Mouse (Mus musculus): ENCODE measurements around the gene Amhr2.

The Amhr2 gene

DNA sequence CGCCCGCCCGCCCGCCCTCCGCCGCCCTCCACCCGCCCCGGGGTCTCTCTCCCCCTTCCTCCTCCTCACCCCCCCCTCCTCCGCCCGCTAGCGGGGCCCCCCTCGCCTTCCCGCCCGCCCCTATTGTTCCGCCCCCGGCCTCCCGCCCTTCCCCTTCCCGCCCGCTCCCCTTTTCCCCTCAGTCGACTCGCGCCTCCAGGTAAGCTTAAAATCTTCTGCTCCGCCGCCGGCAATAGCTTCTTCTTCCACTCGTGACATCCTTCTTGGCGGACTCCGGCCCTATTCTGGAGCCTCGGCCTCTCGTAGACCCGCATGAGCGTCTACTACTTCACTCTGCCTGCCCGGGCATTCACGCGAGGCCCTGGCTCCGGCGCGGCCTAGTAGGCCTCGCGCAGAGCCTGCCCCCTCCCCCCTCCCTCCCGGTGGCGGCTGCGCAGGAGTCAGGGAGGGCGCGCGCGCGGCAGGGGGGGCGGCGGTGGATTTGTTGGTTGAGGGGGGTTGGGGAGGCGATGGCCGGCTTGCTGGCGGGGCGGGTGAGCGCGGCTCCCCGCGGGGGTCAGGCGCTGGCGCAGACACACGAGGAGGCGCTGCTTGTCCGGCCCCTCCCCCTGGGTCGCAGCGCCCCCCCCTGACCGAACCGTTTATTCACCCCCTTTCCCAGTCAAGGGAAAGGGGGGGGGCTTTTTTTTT, 25.6 kb downstream of the Amhr2 start:
- DNase-seq (ENCODE audit: low spot score): peak; percentile 85

DNA sequence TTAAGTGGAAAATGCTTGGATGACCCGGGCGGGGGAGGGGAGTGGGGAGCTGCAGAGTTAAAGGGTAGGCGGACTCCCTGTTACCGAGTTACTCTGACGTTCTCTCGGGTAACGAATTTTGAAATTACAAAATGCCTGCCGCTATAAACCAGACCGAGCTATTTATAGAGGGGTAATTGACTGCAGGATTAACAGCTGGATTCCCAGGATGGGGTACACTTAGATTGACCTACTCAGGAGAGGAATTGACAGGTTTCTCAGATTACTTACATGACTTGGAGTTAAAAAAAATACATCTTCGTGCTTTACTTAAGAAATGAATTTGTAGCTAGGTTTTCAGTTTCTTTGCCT, 26.1 kb downstream of the Amhr2 start:
- DNase-seq (ENCODE audit: low spot score): no peak

DNA sequence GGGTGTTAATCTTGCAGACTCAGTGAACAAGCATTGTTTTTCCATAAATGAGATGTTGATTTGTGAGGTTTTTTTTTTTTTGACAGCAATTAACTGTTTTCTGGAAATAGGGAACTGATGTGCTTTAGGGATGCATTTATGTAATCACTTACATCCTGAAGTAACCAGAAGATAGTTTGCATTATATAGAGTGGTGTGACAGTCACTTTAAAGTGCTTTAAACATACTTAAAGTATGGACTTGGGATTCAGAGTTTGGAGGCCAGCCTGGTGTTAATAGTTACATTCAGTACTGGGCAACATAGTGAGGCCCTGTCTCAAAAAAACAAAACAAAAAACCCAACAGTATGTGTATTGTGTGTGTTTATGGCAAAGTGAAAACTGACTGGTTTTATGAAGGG, 26.6 kb downstream of the Amhr2 start:
- DNase-seq (ENCODE audit: low spot score): no peak

DNA sequence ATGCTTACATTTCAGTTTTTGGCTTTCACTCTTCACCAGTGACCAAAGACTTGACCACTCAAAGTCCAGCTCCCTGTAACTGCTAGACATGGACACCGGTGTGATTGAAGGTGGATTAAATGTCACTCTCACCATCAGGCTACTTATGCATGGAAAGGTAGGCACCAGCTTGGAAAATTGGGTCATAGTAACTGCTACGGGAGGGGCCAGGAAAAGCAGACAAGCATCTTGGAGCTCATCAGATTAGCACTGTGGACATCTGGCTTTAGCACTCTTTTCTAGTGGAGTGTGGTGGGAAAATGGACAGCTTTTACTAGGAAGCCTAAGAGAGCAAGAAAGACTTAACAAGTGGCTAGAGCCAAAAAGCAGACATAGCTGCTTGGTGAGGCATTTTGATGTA, 28.1 kb downstream of the Amhr2 start:
- no peak for DNase-seq (ENCODE audit: low spot score)

DNA sequence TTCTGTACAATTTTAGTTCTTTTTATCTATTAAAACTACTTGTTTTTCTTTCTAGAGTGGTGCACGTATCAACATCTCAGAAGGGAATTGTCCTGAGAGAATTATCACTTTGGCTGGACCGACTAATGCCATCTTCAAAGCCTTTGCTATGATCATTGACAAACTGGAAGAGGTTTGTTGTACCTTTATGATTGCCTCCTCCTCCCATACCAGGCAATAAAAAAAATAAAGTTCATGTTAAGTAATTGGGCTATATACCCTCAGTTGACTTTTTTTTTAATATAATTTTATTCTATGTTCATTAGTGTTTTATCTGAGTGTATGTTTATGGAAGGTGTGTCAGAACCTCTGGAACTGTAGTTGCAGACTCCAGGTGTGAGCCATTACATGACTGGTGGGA, 29.4 kb downstream of the Amhr2 start:
- no peak for DNase-seq (ENCODE audit: low spot score)

DNA sequence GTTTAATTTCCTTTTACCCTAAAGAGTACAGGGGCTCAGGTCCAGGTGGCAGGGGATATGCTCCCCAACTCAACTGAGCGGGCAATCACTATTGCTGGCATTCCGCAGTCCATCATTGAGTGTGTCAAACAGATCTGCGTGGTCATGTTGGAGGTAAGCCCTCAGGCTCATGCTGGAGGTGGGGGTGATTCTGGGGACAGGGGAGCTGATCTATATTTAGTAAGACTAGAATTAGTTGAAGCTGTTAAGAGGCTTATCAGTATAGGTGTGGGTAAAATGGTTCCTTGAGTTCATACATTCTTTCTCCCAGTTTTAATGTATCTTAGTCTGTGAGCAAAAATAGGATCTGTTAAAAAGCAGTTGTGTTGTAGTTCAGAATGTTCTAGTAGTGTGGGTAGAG, 38.0 kb downstream of the Amhr2 start:
- DNase-seq (ENCODE audit: low spot score): no peak

DNA sequence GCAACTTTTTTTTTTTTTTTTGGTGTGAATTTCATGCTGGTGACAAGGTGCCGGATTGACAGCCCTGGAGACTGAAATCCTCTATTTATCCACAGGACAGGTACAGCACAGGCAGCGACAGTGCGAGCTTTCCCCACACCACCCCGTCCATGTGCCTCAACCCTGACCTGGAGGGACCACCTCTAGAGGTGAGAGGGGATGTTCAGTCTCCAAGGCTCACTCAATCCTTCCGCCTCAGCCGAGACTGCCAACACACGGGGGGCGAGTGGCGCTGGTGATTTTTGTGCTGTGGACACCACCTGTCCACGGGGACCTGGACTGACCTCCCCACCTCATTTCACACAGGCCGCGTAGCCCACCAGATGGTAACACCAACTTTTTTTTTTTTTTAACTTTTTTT, 40.7 kb downstream of the Amhr2 start:
- DNase-seq (ENCODE audit: low spot score): no peak

DNA sequence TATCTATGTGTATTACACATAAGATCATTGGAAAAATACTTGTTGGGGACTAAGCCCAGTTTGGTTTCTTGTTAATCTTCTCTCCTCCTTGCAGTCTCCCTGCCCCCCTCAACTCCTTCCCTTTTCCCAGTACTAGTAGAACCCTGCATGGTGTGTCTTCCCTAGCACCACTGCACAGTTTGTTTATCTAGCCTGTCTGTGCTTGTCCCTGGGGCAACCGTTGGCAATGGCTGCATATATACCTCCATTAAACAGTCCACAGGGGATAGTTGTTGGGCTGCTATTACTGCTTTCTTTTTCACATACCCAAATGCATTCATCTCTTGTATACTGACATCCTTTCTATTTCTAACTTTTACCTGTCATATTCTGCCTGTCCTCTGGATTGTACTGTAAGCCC, 42.5 kb downstream of the Amhr2 start:
- DNase-seq (ENCODE audit: low spot score): no peak

DNA sequence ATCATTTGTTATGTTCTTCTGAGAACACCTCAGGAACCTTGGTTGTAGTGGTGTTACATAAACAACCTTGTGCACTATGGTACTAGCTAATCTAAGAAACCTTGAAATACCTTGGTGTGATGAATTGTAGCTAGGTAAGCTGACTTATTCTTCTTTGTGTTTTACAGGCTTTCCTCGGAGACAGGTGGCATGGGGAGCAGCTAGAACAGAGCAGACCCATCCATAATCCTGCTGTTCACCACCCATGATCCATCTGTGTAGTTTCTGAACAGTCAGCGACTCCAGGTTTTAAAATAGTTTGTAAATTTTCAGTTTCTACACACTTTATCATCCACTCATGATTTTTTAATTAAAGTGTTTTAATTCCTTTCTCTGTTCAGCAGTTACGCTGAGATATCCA, 53.2 kb downstream of the Amhr2 start:
- DNase-seq (ENCODE audit: low spot score): no peak

DNA sequence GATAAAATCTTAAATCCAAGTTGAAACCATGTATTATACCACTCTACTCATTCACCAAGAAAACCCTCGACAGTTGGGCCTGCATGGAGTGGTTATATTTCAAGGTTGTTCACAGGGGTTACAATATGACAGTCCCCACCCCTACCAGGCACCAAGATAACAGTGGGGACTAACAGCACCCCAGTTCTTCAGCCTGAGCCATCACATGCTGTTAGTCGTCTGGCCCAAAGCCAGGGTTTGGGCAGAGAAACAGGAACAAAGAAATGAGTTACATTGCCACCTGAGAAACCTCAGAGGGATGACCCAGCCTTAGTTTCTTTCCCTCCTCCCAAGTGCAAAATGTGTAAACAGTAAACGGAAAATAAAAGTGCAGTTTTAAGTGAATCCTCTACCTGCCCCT, 54.2 kb downstream of the Amhr2 start:
- DNase-seq (ENCODE audit: low spot score): no peak

DNA sequence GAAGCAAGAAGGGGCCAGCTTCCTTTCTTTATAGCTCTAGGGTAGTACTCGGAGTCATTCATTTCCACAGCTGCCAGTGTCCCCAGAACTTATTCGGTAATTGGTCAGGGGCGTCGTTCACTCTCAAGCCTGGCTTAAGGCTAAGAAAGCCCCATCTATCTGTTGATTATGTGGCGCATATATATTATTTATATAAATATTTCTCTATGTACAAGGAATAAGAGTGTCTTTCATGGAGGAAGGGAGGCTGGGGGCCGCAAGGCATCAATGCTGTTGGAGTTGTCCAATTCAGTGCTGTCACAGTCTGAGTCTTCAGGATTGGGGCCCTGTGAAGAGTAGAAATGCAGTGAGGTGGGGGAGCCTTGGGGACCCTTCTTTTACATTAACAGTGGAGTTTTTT, 54.7 kb downstream of the Amhr2 start:
- no peak for DNase-seq (ENCODE audit: low spot score)

DNA sequence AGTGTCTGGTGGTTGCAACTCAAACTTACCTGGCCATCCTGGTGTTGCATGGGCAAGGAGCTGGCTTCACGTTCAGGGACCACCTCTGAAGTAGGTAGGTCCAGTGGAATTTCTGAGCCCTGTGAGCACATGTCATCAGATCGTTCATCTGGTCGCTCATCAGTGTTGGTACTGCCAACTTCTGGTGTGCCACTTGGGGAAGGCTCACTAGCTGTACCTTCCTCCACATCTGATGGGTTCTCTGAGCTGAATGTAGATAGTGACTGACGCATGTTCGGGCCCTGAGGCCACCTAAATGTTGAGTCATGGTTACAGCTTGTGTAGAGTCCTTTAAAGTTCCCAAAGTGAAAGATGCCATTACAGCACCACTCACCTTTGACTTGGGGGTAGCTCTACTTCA, 55.3 kb downstream of the Amhr2 start:
- no peak for DNase-seq (ENCODE audit: low spot score)

DNA sequence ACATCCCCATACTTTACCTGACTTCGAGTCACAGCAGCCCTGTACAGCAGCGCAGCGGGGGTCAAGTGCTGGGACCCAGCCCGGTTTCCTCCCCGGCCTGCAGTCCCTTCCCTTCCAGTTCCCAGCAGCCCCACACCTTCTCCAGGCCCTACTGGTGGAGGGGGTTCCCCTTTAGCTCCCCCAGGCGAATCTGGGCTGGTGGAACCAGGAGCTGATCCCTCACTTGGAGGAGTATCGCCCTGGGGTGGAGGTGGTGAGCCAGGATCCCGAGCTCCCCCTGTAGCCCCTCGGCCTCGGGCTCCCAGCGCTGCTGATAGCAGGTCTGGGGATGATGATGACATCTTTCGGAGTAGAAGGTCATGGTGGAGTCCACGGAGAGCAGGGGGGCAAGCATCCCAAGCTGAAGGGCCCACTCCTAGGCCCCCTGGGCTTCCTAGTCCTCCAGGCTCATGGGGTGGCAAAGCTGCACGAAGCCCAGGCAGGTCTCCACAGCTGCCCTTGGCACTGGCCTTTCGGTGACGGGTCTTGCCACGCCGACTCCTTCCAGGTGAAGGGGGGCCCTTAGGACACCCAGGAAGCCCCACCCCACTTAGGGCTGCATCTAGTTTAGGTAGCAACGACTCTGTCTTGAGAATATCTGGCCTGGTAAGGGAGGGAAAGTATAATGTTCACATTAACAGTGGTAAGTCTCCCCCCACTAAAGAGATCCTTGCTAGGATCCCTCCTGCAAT, 56.1 kb downstream of the Amhr2 start:
- DNase-seq (ENCODE audit: low spot score): no peak

DNA sequence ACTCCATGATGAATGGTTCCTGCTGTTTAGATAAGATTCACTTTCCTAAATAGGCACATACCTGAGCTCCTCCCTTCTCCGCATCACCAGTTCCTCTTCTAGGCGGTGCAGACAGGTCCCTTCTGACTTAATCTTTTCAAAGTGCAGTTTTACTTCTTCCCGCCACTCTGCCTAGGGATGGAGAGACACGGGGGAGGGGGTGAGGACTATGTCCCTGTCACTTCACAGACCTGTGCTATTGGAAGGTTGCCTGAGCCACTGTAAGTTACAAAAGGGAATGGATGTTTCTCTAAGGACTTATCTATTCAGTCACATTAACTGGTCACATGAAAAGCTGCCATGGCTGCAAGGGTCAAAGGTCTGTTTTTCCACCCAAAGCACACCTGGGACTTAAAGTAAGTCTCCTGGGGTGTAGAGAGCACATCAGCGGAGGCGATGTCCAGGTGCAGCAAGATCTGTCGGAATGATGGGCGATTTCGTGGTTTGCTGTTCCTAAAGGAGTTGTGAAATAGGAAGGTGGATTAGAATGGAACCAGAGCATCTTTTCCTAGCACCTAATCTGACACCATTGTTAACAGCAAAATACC, 57.2 kb downstream of the Amhr2 start:
- DNase-seq (ENCODE audit: low spot score): no peak

DNA sequence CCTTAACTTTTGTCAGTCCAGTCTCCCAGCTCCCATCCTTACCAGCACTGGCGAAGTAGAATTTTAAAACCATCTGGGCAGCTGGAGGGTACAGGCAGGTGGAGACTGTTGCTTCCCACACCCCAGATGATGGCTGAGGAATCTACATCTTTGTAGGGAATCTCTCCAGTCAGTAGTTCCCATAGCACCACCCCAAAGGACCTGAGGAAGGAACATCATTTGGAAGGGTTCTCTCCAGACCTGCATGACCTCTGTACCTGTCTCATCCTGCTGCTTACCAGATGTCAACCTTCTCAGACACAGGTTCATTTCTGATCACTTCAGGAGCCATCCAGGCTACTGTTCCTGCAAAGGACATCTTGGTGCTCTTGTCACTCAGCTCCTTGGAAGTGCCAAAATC, 58.3 kb downstream of the Amhr2 start, which contains the start of gene Gm10337:
Gene Gm10337 (plus strand): TSS at position 276 of the 400 bp plus-strand sequence.
- no peak for DNase-seq (ENCODE audit: low spot score)

Measured in ovary, postnatal 36 days (tissue).